Mouse (Mus musculus): ENCODE results near the gene Rab25. TPM values are rescaled to one million over a fixed set of nuclear protein-coding genes. Genes with fewer than 3 reads are reported as not detected.

The Rab25 gene
- polyA plus RNA-seq, 1 experiment from 2014 or later = 3.7 TPM

DNA sequence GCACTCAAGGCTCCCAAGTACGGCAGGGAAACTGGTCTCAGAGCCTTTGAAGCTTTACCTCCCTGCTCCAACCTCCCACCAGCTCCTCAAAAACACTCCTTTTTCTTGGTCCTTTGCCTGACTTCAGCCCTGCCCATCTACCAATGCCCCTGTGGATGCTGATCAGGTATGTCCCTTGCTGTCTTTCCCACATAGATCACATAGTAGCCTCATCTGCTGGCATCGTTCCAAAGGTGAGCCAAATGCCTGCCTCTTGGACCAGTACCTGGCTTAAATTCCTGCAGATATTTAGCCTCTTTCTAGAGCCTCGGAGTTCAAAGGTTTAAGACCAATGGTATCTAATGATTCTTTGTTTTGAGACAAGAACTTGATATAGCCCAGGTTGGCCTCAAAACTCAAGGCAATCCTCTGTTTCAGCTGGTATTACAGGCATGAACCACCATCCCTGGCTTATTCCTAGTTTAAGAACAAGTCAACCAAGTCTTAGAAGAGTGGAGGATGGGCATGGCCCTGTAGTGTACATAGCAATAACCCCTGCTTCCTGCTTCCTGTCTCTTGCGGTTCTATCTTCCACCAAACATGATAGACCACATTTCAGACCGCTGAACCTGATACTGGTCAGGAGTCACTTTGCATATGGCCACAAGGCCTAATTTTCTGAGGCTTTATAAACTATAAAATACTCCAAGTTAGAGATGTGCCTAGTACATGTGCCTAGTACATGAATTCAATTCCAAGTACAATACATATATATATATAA is 4.3 kb downstream of the Rab25 start:
- no peak overlapping the region for H3K9ac ChIP-seq (replicated peaks; ENCODE audit: low read length)
- H3K4me3 ChIP-seq (ENCODE audit: low read depth, low read length) = no peak overlapping the region
- DNase-seq (ENCODE audit: low spot score) (no peak), ATAC-seq (replicated peaks; ENCODE audit: insufficient number of reproducible peaks, low FRiP score, low TSS enrichment, low read depth) (no peak)
- H3K27me3 ChIP-seq (ENCODE audit: control insufficient read depth, insufficient read depth, low read length) = no peaks in the 10 kb centered on the region
- peaks cover 6% of the 10 kb centered on the region for H3K36me3 ChIP-seq (replicated peaks; ENCODE audit: control insufficient read depth, insufficient read depth, low read depth, low read length)
- no peak overlapping the region for H3K27ac ChIP-seq (replicated peaks; ENCODE audit: low read depth, low read length)
- no peaks in the 10 kb centered on the region for H3K9me3 ChIP-seq (replicated peaks; ENCODE audit: control insufficient read depth, low read length)
- peaks cover under 1% of the 10 kb centered on the region for H3K4me1 ChIP-seq (ENCODE audit: control insufficient read depth, insufficient read depth, low read length)
- no peak overlapping the region for H3K4me2 ChIP-seq (ENCODE audit: low read depth, low read length)
- 71% methylated on average over 5 of the region's 5 CpGs for WGBS

GRCm38 (mm10) chr3:88543174-88543573 is 4.9 kb downstream of the Rab25 start:
- DNase-seq (ENCODE audit: low spot score) = no peak
- no peak overlapping the region for H3K9ac ChIP-seq (replicated peaks; ENCODE audit: low read length)
- no peak for ATAC-seq (replicated peaks; ENCODE audit: insufficient number of reproducible peaks, low FRiP score, low TSS enrichment, low read depth)

DNA sequence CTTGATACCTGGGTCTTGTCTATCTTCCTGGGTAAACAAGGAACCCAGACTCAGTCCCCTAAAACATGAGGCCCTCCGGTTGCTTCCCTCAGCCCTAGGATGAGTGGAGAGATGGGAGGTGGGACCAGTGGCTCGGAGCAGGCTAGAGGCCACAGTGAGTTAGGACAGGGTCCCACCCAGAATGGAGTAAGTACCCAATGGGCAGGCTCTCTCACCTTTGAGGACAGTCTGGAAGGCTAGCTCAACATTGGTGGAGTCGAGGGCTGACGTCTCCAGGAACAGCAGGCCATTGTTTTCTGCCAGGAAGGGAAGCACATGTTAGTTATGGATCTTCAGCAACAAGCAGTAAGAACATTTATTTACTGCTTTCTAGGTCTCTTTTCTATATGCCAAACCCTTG is 5.6 kb downstream of the Rab25 start:
- no peak overlapping the region for H3K27ac ChIP-seq (replicated peaks; ENCODE audit: low read depth, low read length)
- no peak for ATAC-seq (replicated peaks; ENCODE audit: insufficient number of reproducible peaks, low FRiP score, low TSS enrichment, low read depth)
- H3K4me3 ChIP-seq (ENCODE audit: low read depth, low read length) = no peak overlapping the region
- no peak overlapping the region for H3K4me2 ChIP-seq (ENCODE audit: low read depth, low read length)
- no peaks in the 10 kb centered on the region for H3K27me3 ChIP-seq (ENCODE audit: control insufficient read depth, insufficient read depth, low read length)
- no peak overlapping the region for H3K9ac ChIP-seq (replicated peaks; ENCODE audit: low read length)
- WGBS = 56% methylated on average over 4 of the region's 4 CpGs
- H3K9me3 ChIP-seq (replicated peaks; ENCODE audit: control insufficient read depth, low read length) = no peaks in the 10 kb centered on the region
- peaks cover 10% of the 10 kb centered on the region for H3K4me1 ChIP-seq (ENCODE audit: control insufficient read depth, insufficient read depth, low read length)
- no peak for DNase-seq (ENCODE audit: low spot score)
- H3K36me3 ChIP-seq (replicated peaks; ENCODE audit: control insufficient read depth, insufficient read depth, low read depth, low read length) = peaks cover 14% of the 10 kb centered on the region

More at GRCm38 (mm10) chr3:88543174-88543573, 4.9 kb downstream of the Rab25 start:
- WGBS = 81% methylated on average over 8 of the region's 8 CpGs
- H3K9me3 ChIP-seq (replicated peaks; ENCODE audit: control insufficient read depth, low read length) = no peaks in the 10 kb centered on the region
- H3K36me3 ChIP-seq (replicated peaks; ENCODE audit: control insufficient read depth, insufficient read depth, low read depth, low read length) = peaks cover 13% of the 10 kb centered on the region
- H3K27me3 ChIP-seq (ENCODE audit: control insufficient read depth, insufficient read depth, low read length) = no peaks in the 10 kb centered on the region
- H3K4me2 ChIP-seq (ENCODE audit: low read depth, low read length) = no peak overlapping the region
- H3K4me1 ChIP-seq (ENCODE audit: control insufficient read depth, insufficient read depth, low read length) = peaks cover 7% of the 10 kb centered on the region
- no peak overlapping the region for H3K4me3 ChIP-seq (ENCODE audit: low read depth, low read length)
- no peak overlapping the region for H3K27ac ChIP-seq (replicated peaks; ENCODE audit: low read depth, low read length)

- H3K36me3 ChIP-seq (replicated peaks; ENCODE audit: control insufficient read depth, insufficient read depth, low read depth, low read length) = peaks cover 19% of the 10 kb centered on the region
- H3K4me2 ChIP-seq (ENCODE audit: low read depth, low read length) = no peak overlapping the region
- WGBS = 83% methylated on average over 7 of the region's 7 CpGs
- H3K27ac ChIP-seq (replicated peaks; ENCODE audit: low read depth, low read length) = no peak overlapping the region
- no peak overlapping the region for H3K4me3 ChIP-seq (ENCODE audit: low read depth, low read length)
- DNase-seq (ENCODE audit: low spot score) (no peak), ATAC-seq (replicated peaks; ENCODE audit: insufficient number of reproducible peaks, low FRiP score, low TSS enrichment, low read depth) (no peak)
- H3K9ac ChIP-seq (replicated peaks; ENCODE audit: low read length) = no peak overlapping the region
- no peaks in the 10 kb centered on the region for H3K9me3 ChIP-seq (replicated peaks; ENCODE audit: control insufficient read depth, low read length)
- H3K27me3 ChIP-seq (ENCODE audit: control insufficient read depth, insufficient read depth, low read length) = no peaks in the 10 kb centered on the region
- H3K4me1 ChIP-seq (ENCODE audit: control insufficient read depth, insufficient read depth, low read length) = peaks cover 15% of the 10 kb centered on the region
Measured at GRCm38 (mm10) chr3:88541622-88542401, 6.3 kb downstream of the Rab25 start.

DNA sequence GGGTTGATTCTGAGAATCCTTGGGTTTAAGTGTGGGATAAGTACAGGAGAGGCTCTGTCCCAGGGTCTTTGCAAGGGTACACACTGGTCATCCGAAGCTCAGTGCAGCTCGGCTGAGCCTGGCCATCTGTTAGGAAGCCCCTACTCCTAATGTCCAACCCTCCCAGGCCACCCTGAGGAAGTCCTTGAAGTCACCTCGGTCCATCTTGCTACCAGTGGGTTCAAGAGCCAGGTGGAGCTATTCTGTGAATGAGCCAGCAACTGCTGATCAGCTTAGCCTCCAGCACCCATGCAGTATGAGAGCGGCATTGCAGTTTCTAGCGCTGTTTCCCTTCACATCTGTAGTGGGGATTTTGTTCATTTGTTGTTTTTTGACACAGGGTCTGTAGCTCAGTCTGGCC is 8.0 kb downstream of the Rab25 start:
- 49% methylated on average over 5 of the region's 5 CpGs for WGBS
- no peak overlapping the region for H3K4me2 ChIP-seq (ENCODE audit: low read depth, low read length)
- H3K9me3 ChIP-seq (replicated peaks; ENCODE audit: control insufficient read depth, low read length) = no peaks in the 10 kb centered on the region
- peaks cover 30% of the 10 kb centered on the region for H3K4me1 ChIP-seq (ENCODE audit: control insufficient read depth, insufficient read depth, low read length)
- H3K36me3 ChIP-seq (replicated peaks; ENCODE audit: control insufficient read depth, insufficient read depth, low read depth, low read length) = peaks cover 24% of the 10 kb centered on the region
- no peak overlapping the region for H3K9ac ChIP-seq (replicated peaks; ENCODE audit: low read length)
- H3K27me3 ChIP-seq (ENCODE audit: control insufficient read depth, insufficient read depth, low read length) = no peaks in the 10 kb centered on the region
- ATAC-seq (replicated peaks; ENCODE audit: insufficient number of reproducible peaks, low FRiP score, low TSS enrichment, low read depth) (no peak), DNase-seq (ENCODE audit: low spot score) (peak; percentile 22)
- H3K4me3 ChIP-seq (ENCODE audit: low read depth, low read length) = no peak overlapping the region
- H3K27ac ChIP-seq (replicated peaks; ENCODE audit: low read depth, low read length) = no peak overlapping the region; the same call in 1 of the 2 replicates

DNA sequence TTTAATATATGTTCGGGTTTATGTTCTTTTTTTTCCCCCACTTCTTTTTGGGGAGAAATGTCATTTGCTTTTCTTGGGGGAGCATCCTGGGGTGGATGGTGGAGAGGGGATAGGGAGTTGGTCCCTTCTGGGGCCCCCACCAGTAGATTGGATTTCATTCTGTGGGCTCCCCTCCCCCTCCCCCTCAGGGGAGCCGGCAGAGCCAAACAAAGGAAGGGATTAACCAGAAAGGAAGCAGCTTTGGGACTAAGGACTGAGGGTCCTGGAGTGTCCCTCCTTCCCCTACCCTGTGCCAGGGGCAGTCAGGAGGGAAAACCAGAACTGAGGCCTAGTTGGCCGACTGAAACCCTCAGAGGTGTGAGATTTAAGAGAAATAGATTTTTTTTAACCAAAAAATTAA is 8.7 kb downstream of the Rab25 start:
- H3K36me3 ChIP-seq (replicated peaks; ENCODE audit: control insufficient read depth, insufficient read depth, low read depth, low read length) = peaks cover 24% of the 10 kb centered on the region
- peak overlapping the region; percentile 23; the same call in 1 of the 2 replicates for H3K4me2 ChIP-seq (ENCODE audit: low read depth, low read length)
- WGBS = 4% methylated on average over 3 of the region's 3 CpGs
- no peak overlapping the region for H3K9ac ChIP-seq (replicated peaks; ENCODE audit: low read length)
- H3K27ac ChIP-seq (replicated peaks; ENCODE audit: low read depth, low read length) = no peak overlapping the region
- ATAC-seq (replicated peaks; ENCODE audit: insufficient number of reproducible peaks, low FRiP score, low TSS enrichment, low read depth) (no peak), DNase-seq (ENCODE audit: low spot score) (peak; percentile 68)
- H3K4me1 ChIP-seq (ENCODE audit: control insufficient read depth, insufficient read depth, low read length) = peaks cover 35% of the 10 kb centered on the region
- no peaks in the 10 kb centered on the region for H3K27me3 ChIP-seq (ENCODE audit: control insufficient read depth, insufficient read depth, low read length)
- H3K9me3 ChIP-seq (replicated peaks; ENCODE audit: control insufficient read depth, low read length) = no peaks in the 10 kb centered on the region
- H3K4me3 ChIP-seq (ENCODE audit: low read depth, low read length) = no peak overlapping the region

GRCm38 (mm10) chr3:88538271-88539145 is 9.6 kb downstream of the Rab25 start:
- Histone ChIP-seq H3K36me3 (replicated peaks; ENCODE audit: control insufficient read depth, insufficient read depth, low read depth, low read length) (peaks cover 24% of the 10 kb centered on the region), H3K4me1 (ENCODE audit: control insufficient read depth, insufficient read depth, low read length) (peaks cover 35% of the 10 kb centered on the region), H3K4me2 (ENCODE audit: low read depth, low read length) (peak overlapping the region; percentile 19; the same call in 1 of the 2 replicates), H3K27me3 (ENCODE audit: control insufficient read depth, insufficient read depth, low read length) (no peaks in the 10 kb centered on the region), H3K9me3 (replicated peaks; ENCODE audit: control insufficient read depth, low read length) (no peaks in the 10 kb centered on the region), H3K27ac (replicated peaks; ENCODE audit: low read depth, low read length) (peak overlapping the region; percentile 35; the same call in 1 of the 2 replicates), H3K4me3 (ENCODE audit: low read depth, low read length) (peak overlapping the region; percentile 3; the same call in 1 of the 2 replicates), H3K9ac (replicated peaks; ENCODE audit: low read length) (peak overlapping the region; percentile 39)
- WGBS = 23% methylated on average over 9 of the region's 9 CpGs
- ATAC-seq (replicated peaks; ENCODE audit: insufficient number of reproducible peaks, low FRiP score, low TSS enrichment, low read depth) (no peak), DNase-seq (ENCODE audit: low spot score) (no peak)

All from embryonic facial prominence, embryonic 11.5 days (tissue).